Mouse (Mus musculus): ENCODE results near the gene Dhx16. TPM values are rescaled to one million over a fixed set of nuclear protein-coding genes. Genes with fewer than 3 reads are reported as not detected.
"Not testable (repeated sequence)": the region's sequence is repeated elsewhere in the genome, so short reads cannot be mapped to it uniquely, and the experiment has no call there.

Gene Dhx16
- polyA plus RNA-seq, 1 experiment from 2014 or later: 54.3 TPM

GRCm38 (mm10) chr17:35922566-35922965, 42.9 kb downstream of the Dhx16 start:
- H3K9me3 ChIP-seq (replicated peaks): no peaks in the 10 kb centered on the region
- peaks cover 74% of the 10 kb centered on the region for H3K36me3 ChIP-seq
- no peaks in the 10 kb centered on the region for H3K27me3 ChIP-seq (ENCODE audit: low read depth, poor library complexity, severe bottlenecking)
- 89% methylated on average over 3 of the region's 3 CpGs for WGBS
- H3K4me1 ChIP-seq: peaks cover 23% of the 10 kb centered on the region
- H3K4me3 ChIP-seq: no peak overlapping the region
- H3K27ac ChIP-seq (replicated peaks): no peak overlapping the region
- no peak for DNase-seq (ENCODE audit: low spot score)

- peaks cover 78% of the 10 kb centered on the region for H3K36me3 ChIP-seq
- H3K9me3 ChIP-seq (replicated peaks): no peaks in the 10 kb centered on the region
- no peak for DNase-seq (ENCODE audit: low spot score)
- 93% methylated on average over 4 of the region's 4 CpGs for WGBS
- H3K27me3 ChIP-seq (ENCODE audit: low read depth, poor library complexity, severe bottlenecking): no peaks in the 10 kb centered on the region
- no peak overlapping the region for H3K4me3 ChIP-seq
- H3K4me1 ChIP-seq: peaks cover 23% of the 10 kb centered on the region
- no peak overlapping the region for H3K27ac ChIP-seq (replicated peaks)
These were observed 43.7 kb downstream of the Dhx16 start for GRCm38 (mm10) chr17:35923281-35923680.

- WGBS: 85% methylated on average over 1 of the region's 1 CpGs
- Histone ChIP-seq H3K27ac (replicated peaks) (no peak overlapping the region), H3K36me3 (peaks cover 96% of the 10 kb centered on the region), H3K4me3 (no peak overlapping the region), H3K27me3 (ENCODE audit: low read depth, poor library complexity, severe bottlenecking) (no peaks in the 10 kb centered on the region), H3K9me3 (replicated peaks) (no peaks in the 10 kb centered on the region), H3K4me1 (no peaks in the 10 kb centered on the region)
- no peak for DNase-seq (ENCODE audit: low spot score)
These were observed 47.9 kb downstream of the Dhx16 start for GRCm38 (mm10) chr17:35927471-35927870.

GRCm38 (mm10) chr17:35929534-35929933, 49.9 kb downstream of the Dhx16 start:
- Histone ChIP-seq H3K36me3 (peaks cover 82% of the 10 kb centered on the region), H3K27me3 (ENCODE audit: low read depth, poor library complexity, severe bottlenecking) (no peaks in the 10 kb centered on the region), H3K27ac (replicated peaks) (no peak overlapping the region), H3K9me3 (replicated peaks) (no peaks in the 10 kb centered on the region), H3K4me1 (no peaks in the 10 kb centered on the region), H3K4me3 (no peak overlapping the region)
- no peak for DNase-seq (ENCODE audit: low spot score)
- WGBS: 100% methylated on average over 2 of the region's 2 CpGs

- H3K27me3 ChIP-seq (ENCODE audit: low read depth, poor library complexity, severe bottlenecking): no peaks in the 10 kb centered on the region
- H3K27ac ChIP-seq (replicated peaks): no peak overlapping the region
- H3K4me3 ChIP-seq: no peak overlapping the region
- H3K9me3 ChIP-seq (replicated peaks): no peaks in the 10 kb centered on the region
- no peak for DNase-seq (ENCODE audit: low spot score)
- H3K36me3 ChIP-seq: peaks cover 71% of the 10 kb centered on the region
- WGBS: 98% methylated on average over 12 of the region's 12 CpGs
- H3K4me1 ChIP-seq: no peaks in the 10 kb centered on the region
These were observed 51.0 kb downstream of the Dhx16 start for GRCm38 (mm10) chr17:35930627-35931026.

GRCm38 (mm10) chr17:35932608-35933007, 53.0 kb downstream of the Dhx16 start:
- H3K4me1 ChIP-seq: no peaks in the 10 kb centered on the region
- peaks cover 52% of the 10 kb centered on the region for H3K36me3 ChIP-seq
- no peaks in the 10 kb centered on the region for H3K27me3 ChIP-seq (ENCODE audit: low read depth, poor library complexity, severe bottlenecking)
- DNase-seq (ENCODE audit: low spot score): no peak
- H3K4me3 ChIP-seq: no peak overlapping the region
- 93% methylated on average over 4 of the region's 4 CpGs for WGBS
- no peaks in the 10 kb centered on the region for H3K9me3 ChIP-seq (replicated peaks)
- H3K27ac ChIP-seq (replicated peaks): no peak overlapping the region

- WGBS: 87% methylated on average over 14 of the region's 14 CpGs
- not testable (repeated sequence) for H3K27me3 ChIP-seq (ENCODE audit: low read depth, poor library complexity, severe bottlenecking); H3K4me1 ChIP-seq; DNase-seq (ENCODE audit: low spot score); H3K27ac ChIP-seq (replicated peaks); H3K9me3 ChIP-seq (replicated peaks); H3K4me3 ChIP-seq
- peaks cover 21% of the 10 kb centered on the region for H3K36me3 ChIP-seq
These were observed 56.1 kb downstream of the Dhx16 start for GRCm38 (mm10) chr17:35935763-35936162.

GRCm38 (mm10) chr17:35937700-35938348, 58.2 kb downstream of the Dhx16 start:
- no peaks in the 10 kb centered on the region for H3K4me1 ChIP-seq
- no peak overlapping the region for H3K27ac ChIP-seq (replicated peaks)
- WGBS: 52% methylated on average over 2 of the region's 2 CpGs
- H3K27me3 ChIP-seq (ENCODE audit: low read depth, poor library complexity, severe bottlenecking): no peaks in the 10 kb centered on the region
- H3K4me3 ChIP-seq: no peak overlapping the region
- H3K36me3 ChIP-seq: peaks cover 2% of the 10 kb centered on the region
- DNase-seq (ENCODE audit: low spot score): peak; percentile 45
- H3K9me3 ChIP-seq (replicated peaks): peaks cover 3% of the 10 kb centered on the region; the same call in 1 of the 2 replicates

GRCm38 (mm10) chr17:35939108-35939507, 59.5 kb downstream of the Dhx16 start:
- no peak overlapping the region for H3K4me3 ChIP-seq
- WGBS: 65% methylated on average over 2 of the region's 2 CpGs
- H3K27me3 ChIP-seq (ENCODE audit: low read depth, poor library complexity, severe bottlenecking): no peaks in the 10 kb centered on the region
- H3K9me3 ChIP-seq (replicated peaks): peaks cover 3% of the 10 kb centered on the region; the same call in 1 of the 2 replicates
- no peaks in the 10 kb centered on the region for H3K4me1 ChIP-seq
- H3K27ac ChIP-seq (replicated peaks): no peak overlapping the region
- H3K36me3 ChIP-seq: no peaks in the 10 kb centered on the region
- DNase-seq (ENCODE audit: low spot score): no peak

- no peak for DNase-seq (ENCODE audit: low spot score)
- Histone ChIP-seq H3K4me1 (no peaks in the 10 kb centered on the region), H3K36me3 (no peaks in the 10 kb centered on the region), H3K4me3 (no peak overlapping the region), H3K9me3 (replicated peaks) (peaks cover 3% of the 10 kb centered on the region; the same call in 1 of the 2 replicates), H3K27me3 (ENCODE audit: low read depth, poor library complexity, severe bottlenecking) (no peaks in the 10 kb centered on the region), H3K27ac (replicated peaks) (no peak overlapping the region)
- WGBS: 59% methylated on average over 1 of the region's 1 CpGs
These were observed 60.3 kb downstream of the Dhx16 start for GRCm38 (mm10) chr17:35939941-35940340.

MicroRNAs within 50 kb of the gene (microRNA counts, 519-probe panel; counts per million panel counts)
- not detected for microRNA mmu-miR-1894-3p
- microRNA mmu-miR-1894-5p: not detected

Small RNA genes lying within 50 kb of the gene (microRNA-seq; reads per million reads assigned to microRNA genes)
- 2.1 reads per million for gene Gm28033
- gene Mir1894: not detected

Other genes with a start within 250 kb of the Dhx16 start
- 0.17 and 0.22 TPM in 2 replicates for gene Mucl3, start 236.1 kb upstream of the Dhx16 start, polyA plus RNA-seq (2016; fragmentation: Nextera tagmentation; extraction: Ambion mirVana)
- gene Vars2, start 212.2 kb upstream of the Dhx16 start, polyA plus RNA-seq (2016; fragmentation: Nextera tagmentation; extraction: Ambion mirVana): 19.3 and 20.6 TPM in 2 replicates
- gene Gtf2h4, start 206.1 kb upstream of the Dhx16 start, polyA plus RNA-seq (2016; fragmentation: Nextera tagmentation; extraction: Ambion mirVana): 50.1 and 52.3 TPM in 2 replicates
- 142 and 193 TPM in 2 replicates for gene Ddr1, start 175.2 kb upstream of the Dhx16 start, polyA plus RNA-seq (2016; fragmentation: Nextera tagmentation; extraction: Ambion mirVana)
- 3.0 and 3.7 TPM in 2 replicates for gene Ier3, start 58.1 kb upstream of the Dhx16 start, polyA plus RNA-seq (2016; fragmentation: Nextera tagmentation; extraction: Ambion mirVana)
- gene Flot1, start 56.6 kb upstream of the Dhx16 start, polyA plus RNA-seq (2016; fragmentation: Nextera tagmentation; extraction: Ambion mirVana): 54.8 and 59.3 TPM in 2 replicates
- gene Tubb5, start 41.5 kb upstream of the Dhx16 start, polyA plus RNA-seq (2016; fragmentation: Nextera tagmentation; extraction: Ambion mirVana): 1,574 and 1,617 TPM in 2 replicates
- gene Mdc1, start 38.3 kb upstream of the Dhx16 start, polyA plus RNA-seq (2016; fragmentation: Nextera tagmentation; extraction: Ambion mirVana): 21.1 and 21.7 TPM in 2 replicates
- gene Nrm, start 18.5 kb upstream of the Dhx16 start, polyA plus RNA-seq (2016; fragmentation: Nextera tagmentation; extraction: Ambion mirVana): 80.0 and 84.5 TPM in 2 replicates
- 21.8 and 27.6 TPM in 2 replicates for gene Ppp1r18, start 14.2 kb upstream of the Dhx16 start, polyA plus RNA-seq (2016; fragmentation: Nextera tagmentation; extraction: Ambion mirVana)
- gene 2310061I04Rik, start 17.6 kb downstream of the Dhx16 start, polyA plus RNA-seq (2016; fragmentation: Nextera tagmentation; extraction: Ambion mirVana): 29.0 and 29.6 TPM in 2 replicates
- 124 and 178 TPM in 2 replicates for gene Atat1, start 30.3 kb downstream of the Dhx16 start, polyA plus RNA-seq (2016; fragmentation: Nextera tagmentation; extraction: Ambion mirVana)
- 72.2 and 92.6 TPM in 2 replicates for gene Mrps18b, start 36.6 kb downstream of the Dhx16 start, polyA plus RNA-seq (2016; fragmentation: Nextera tagmentation; extraction: Ambion mirVana)
- 58.8 and 63.3 TPM in 2 replicates for gene Ppp1r10, start 36.6 kb downstream of the Dhx16 start, polyA plus RNA-seq (2016; fragmentation: Nextera tagmentation; extraction: Ambion mirVana)
- gene Abcf1, start 89.9 kb downstream of the Dhx16 start, polyA plus RNA-seq (2016; fragmentation: Nextera tagmentation; extraction: Ambion mirVana): 117 and 121 TPM in 2 replicates
- 56.3 and 59.7 TPM in 2 replicates for gene Gnl1, start 100.0 kb downstream of the Dhx16 start, polyA plus RNA-seq (2016; fragmentation: Nextera tagmentation; extraction: Ambion mirVana)
- gene Prr3, start 100.4 kb downstream of the Dhx16 start, polyA plus RNA-seq (2016; fragmentation: Nextera tagmentation; extraction: Ambion mirVana): 45.3 and 50.1 TPM in 2 replicates
- 4.4 and 5.9 TPM in 2 replicates for gene H2-T24, start 140.7 kb downstream of the Dhx16 start, polyA plus RNA-seq (2016; fragmentation: Nextera tagmentation; extraction: Ambion mirVana)
- 3.5 and 4.9 TPM in 2 replicates for gene H2-T23, start 153.0 kb downstream of the Dhx16 start, polyA plus RNA-seq (2016; fragmentation: Nextera tagmentation; extraction: Ambion mirVana)
- 7.0 and 8.4 TPM in 2 replicates for gene H2-T22, start 162.9 kb downstream of the Dhx16 start, polyA plus RNA-seq (2016; fragmentation: Nextera tagmentation; extraction: Ambion mirVana)
- not detected in 2 replicates for gene Gm6034, start 163.1 kb downstream of the Dhx16 start, polyA plus RNA-seq (2016; fragmentation: Nextera tagmentation; extraction: Ambion mirVana)
- not detected in 2 replicates for gene Gm11127, start 178.6 kb downstream of the Dhx16 start, polyA plus RNA-seq (2016; fragmentation: Nextera tagmentation; extraction: Ambion mirVana)
- gene Gm19684, start 241.9 kb downstream of the Dhx16 start, polyA plus RNA-seq (2016; fragmentation: Nextera tagmentation; extraction: Ambion mirVana): not detected in 2 replicates
- not detected in 2 replicates for gene Gm7030, start 249.6 kb downstream of the Dhx16 start, polyA plus RNA-seq (2016; fragmentation: Nextera tagmentation; extraction: Ambion mirVana)

All from midbrain, embryonic 10.5 days (tissue).